Mouse (Mus musculus) midbrain, postnatal 0 days (tissue): Measurements from ENCODE around the gene Mfn2. TPM values are rescaled to one million over a fixed set of nuclear protein-coding genes. Genes with fewer than 3 reads are reported as not detected.
A peak's percentile ranks its signal among the peaks of the same experiment; 100 is the strongest.

ENCODE experiments used
- ATAC-seq: fragments of 200-750 bp; cut with Nextera tagmentation; 2 replicates; pipeline ENCODE4 v1.8.0; 2017; ENCODE audit warnings: moderate number of reproducible peaks, mild to moderate bottlenecking, moderate TSS enrichment, moderate library complexity; ENCODE audit not compliant: low FRiP score
- DNase-seq: peaks from one replicate; pipeline ENCODE4 v3.0.0-alpha.2; 2015; ENCODE audit warnings: low spot score
- H3K27ac ChIP-seq: fragments of 300-500 bp; sonication (generic); 2 replicates; pipeline ENCODE4 v1.5.1; 2014; ENCODE audit warnings: low read depth, mild to moderate bottlenecking, low read length, mixed read lengths
- H3K27me3 ChIP-seq: fragments of 300-500 bp; sonication (generic); 2 replicates; pipeline ENCODE4 v1.6.1; 2014; ENCODE audit warnings: low read length, control low read depth, mixed read lengths; ENCODE audit not compliant: insufficient read depth
- H3K36me3 ChIP-seq: fragments of 300-500 bp; sonication (generic); 2 replicates; pipeline ENCODE4 v1.6.1; 2014; ENCODE audit warnings: low read length, control low read depth, mixed read lengths; ENCODE audit not compliant: insufficient read depth
- H3K4me1 ChIP-seq: fragments of 300-500 bp; sonication (generic); 2 replicates; pipeline ENCODE4 v1.6.1; 2014; ENCODE audit warnings: mild to moderate bottlenecking, control low read depth, antibody characterized with exemption, low read length, mixed read lengths; ENCODE audit not compliant: insufficient read depth
- H3K4me2 ChIP-seq: fragments of 300-500 bp; sonication (generic); 2 replicates; pipeline ENCODE4 v1.6.1; 2014; ENCODE audit warnings: low read depth, mild to moderate bottlenecking, low read length, mixed read lengths; ENCODE audit not compliant: poor library complexity, severe bottlenecking
- H3K4me3 ChIP-seq: fragments of 300-500 bp; sonication (generic); 2 replicates; pipeline ENCODE4 v1.5.1; 2014; ENCODE audit warnings: low read depth, mild to moderate bottlenecking, low read length, moderate library complexity
- H3K9ac ChIP-seq: fragments of 300-500 bp; sonication (generic); replicated peaks from 2 replicates; pipeline ENCODE4 v1.6.1; 2014; ENCODE audit warnings: mild to moderate bottlenecking, low read length, moderate library complexity, mixed read lengths; ENCODE audit not compliant: poor library complexity, severe bottlenecking
- H3K9me3 ChIP-seq: fragments of 300-500 bp; sonication (generic); 2 replicates; pipeline ENCODE4 v1.6.1; 2016; ENCODE audit warnings: low read length, control low read depth
- CTCF ChIP-seq: IDR thresholded peaks from 2 replicates; pipeline ENCODE4 v1.5.1; 2016; ENCODE audit warnings: antibody characterized with exemption, mild to moderate bottlenecking
- WGBS: fragments of 180-500 bp; shearing (Covaris S2); extraction: QIAGEN DNeasy Blood & Tissue Kit; methylation state at CpG from one replicate; pipeline ENCODE4 v1.1.7; 2014; 5-methylcytosine and 5-hydroxymethylcytosine counted together
- polyA plus RNA-seq: library from polyadenylated mRNA; unstranded; fragments of >200 nt; fragmentation: Nextera tagmentation; extraction: Ambion mirVana; gene quantifications from 2 replicates; pipeline ENCODE4 v1.2.1, GENCODE M21; 2015
- total RNA-seq: library from RNA; depleted of rRNA; stranded (reverse); fragments of >200 nt; gene quantifications from 2 replicates; pipeline ENCODE4 v1.2.3, GENCODE M21; 2014

Gene Mfn2
- total and polyA plus RNA-seq, 2 experiments from 2014 or later, result 92.3 to 96.9 TPM

GRCm38 (mm10) chr4:147936331-147936954 lies 31.9 kb upstream of the Mfn2 start, which contains the start of gene Plod1:
TSS of gene Plod1 (minus strand) at chr4:147936767.
- Histone ChIP-seq H3K9me3 (no peaks in the 10 kb centered on the region), H3K4me1 (peaks cover under 1% of the 10 kb centered on the region; the same call in 1 of the 2 replicates), H3K4me2 (peak within 1 kb of the TSS; percentile 94), H3K27me3 (0 out of 2 replicates have a peak, but pooled peaks cover 2% of the 10 kb centered on the region), H3K9ac (peak within 1 kb of the TSS; percentile 37; the same call in 1 of the 2 replicates), H3K27ac (no peak within 1 kb of the TSS), H3K36me3 (no peaks in the 10 kb centered on the region), H3K4me3 (peak within 1 kb of the TSS; percentile 50)
- peak; percentile 25; the same call in 1 of the 2 replicates for TF ChIP-seq CTCF
- under 1% methylated on average over 50 of the region's 51 CpGs for WGBS
- ATAC-seq (peak; percentile 24; the same call in 1 of the 2 replicates), DNase-seq (peak; percentile 64)

GRCm38 (mm10) chr4:147935904-147936303 lies 31.4 kb upstream of the Mfn2 start:
- 19% methylated on average over 9 of the region's 9 CpGs for WGBS
- H3K4me2 ChIP-seq, result peak overlapping the region; percentile 94
- no peaks in the 10 kb centered on the region for H3K9me3 ChIP-seq
- peak overlapping the region; percentile 37; the same call in 1 of the 2 replicates for H3K9ac ChIP-seq
- H3K4me3 ChIP-seq, result peak overlapping the region; percentile 50
- H3K27me3 ChIP-seq, result 0 out of 2 replicates have a peak, but pooled peaks cover 2% of the 10 kb centered on the region
- TF ChIP-seq CTCF, result no peak
- no peaks in the 10 kb centered on the region for H3K36me3 ChIP-seq
- no peak overlapping the region for H3K27ac ChIP-seq
- ATAC-seq, result no peak
- no peak for DNase-seq
- H3K4me1 ChIP-seq, result no peaks in the 10 kb centered on the region

GRCm38 (mm10) chr4:147934611-147935010 lies 30.1 kb upstream of the Mfn2 start:
- WGBS, result 88% methylated on average over 4 of the region's 4 CpGs

GRCm38 (mm10) chr4:147934134-147934533 lies 29.6 kb upstream of the Mfn2 start:
- WGBS, result 59% methylated on average over 3 of the region's 3 CpGs
- TF ChIP-seq CTCF, result no peak
- no peaks in the 10 kb centered on the region for H3K4me1 ChIP-seq
- H3K27me3 ChIP-seq, result 0 out of 2 replicates have a peak, but pooled peaks cover 2% of the 10 kb centered on the region
- no peaks in the 10 kb centered on the region for H3K9me3 ChIP-seq
- no peaks in the 10 kb centered on the region for H3K36me3 ChIP-seq
- no peak overlapping the region for H3K9ac ChIP-seq
- no peak for DNase-seq
- no peak overlapping the region for H3K4me2 ChIP-seq
- H3K27ac ChIP-seq, result no peak overlapping the region
- ATAC-seq, result no peak
- no peak overlapping the region for H3K4me3 ChIP-seq

More at GRCm38 (mm10) chr4:147934611-147935010, 30.1 kb upstream of the Mfn2 start:
- Histone ChIP-seq H3K4me1 (no peaks in the 10 kb centered on the region), H3K9ac (no peak overlapping the region), H3K4me3 (no peak overlapping the region), H3K36me3 (no peaks in the 10 kb centered on the region), H3K4me2 (no peak overlapping the region), H3K27ac (no peak overlapping the region), H3K27me3 (0 out of 2 replicates have a peak, but pooled peaks cover 2% of the 10 kb centered on the region), H3K9me3 (no peaks in the 10 kb centered on the region)
- ATAC-seq (no peak), DNase-seq (no peak)
- no peak for TF ChIP-seq CTCF

- WGBS, result 95% methylated on average over 14 of the region's 14 CpGs
Observed at GRCm38 (mm10) chr4:147930946-147931345, 26.4 kb upstream of the Mfn2 start.

GRCm38 (mm10) chr4:147928540-147928939 lies 24.0 kb upstream of the Mfn2 start:
- Histone ChIP-seq H3K4me3 (no peak overlapping the region), H3K27me3 (no peaks in the 10 kb centered on the region), H3K4me2 (no peak overlapping the region), H3K9me3 (no peaks in the 10 kb centered on the region), H3K27ac (no peak overlapping the region), H3K9ac (no peak overlapping the region), H3K36me3 (no peaks in the 10 kb centered on the region), H3K4me1 (no peaks in the 10 kb centered on the region)
- peak; percentile 42; the same call in 1 of the 2 replicates for ATAC-seq
- DNase-seq, result no peak
- 66% methylated on average over 7 of the region's 7 CpGs for WGBS
- no peak for TF ChIP-seq CTCF

More at GRCm38 (mm10) chr4:147930946-147931345, 26.4 kb upstream of the Mfn2 start:
- Histone ChIP-seq H3K9me3 (no peaks in the 10 kb centered on the region), H3K4me3 (no peak overlapping the region), H3K27ac (no peak overlapping the region), H3K4me1 (no peaks in the 10 kb centered on the region), H3K36me3 (no peaks in the 10 kb centered on the region), H3K4me2 (no peak overlapping the region), H3K9ac (no peak overlapping the region), H3K27me3 (0 out of 2 replicates have a peak, but pooled peaks cover 2% of the 10 kb centered on the region)
- no peak for ATAC-seq
- DNase-seq, result no peak
- no peak for TF ChIP-seq CTCF
